Mouse (Mus musculus) CD4-positive, CD25-positive, alpha-beta regulatory T cell, adult 9 weeks (primary cell): ENCODE measurements around the gene Tlr3. TPM values are rescaled to one million over a fixed set of nuclear protein-coding genes. Genes with fewer than 3 reads are reported as not detected.

Experiments
- polyA plus RNA-seq: library from polyadenylated mRNA; unstranded; fragments of 100-300 nt; shearing (Covaris generic); gene quantifications from one replicate; pipeline ENCODE4 v1.2.1, GENCODE M21; 2017

Tlr3 gene
- 0.32 TPM for polyA plus RNA-seq

DNA sequence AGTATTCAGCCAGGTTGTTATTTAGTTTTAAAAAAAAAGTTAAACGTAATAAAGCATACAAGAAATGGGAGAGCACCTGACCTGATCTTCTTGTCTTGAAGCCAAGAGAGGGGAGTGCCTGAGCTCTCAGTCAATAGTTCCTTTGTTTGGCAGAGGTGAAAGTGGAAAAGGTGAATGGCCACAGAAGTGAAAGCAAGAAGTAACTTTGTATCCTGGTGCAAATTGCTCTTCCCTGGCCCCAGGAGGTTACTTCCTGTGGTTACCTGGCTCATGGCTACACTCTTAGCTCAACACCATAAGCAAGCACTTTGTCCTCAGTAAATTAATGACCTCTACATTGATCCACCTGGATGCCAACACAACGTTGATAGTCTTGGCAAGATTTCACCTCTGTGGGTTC is at the start of gene Tlr3:
Gene Tlr3, minus strand, starts transcription at position 199 of the 400 bp plus-strand sequence.

DNA sequence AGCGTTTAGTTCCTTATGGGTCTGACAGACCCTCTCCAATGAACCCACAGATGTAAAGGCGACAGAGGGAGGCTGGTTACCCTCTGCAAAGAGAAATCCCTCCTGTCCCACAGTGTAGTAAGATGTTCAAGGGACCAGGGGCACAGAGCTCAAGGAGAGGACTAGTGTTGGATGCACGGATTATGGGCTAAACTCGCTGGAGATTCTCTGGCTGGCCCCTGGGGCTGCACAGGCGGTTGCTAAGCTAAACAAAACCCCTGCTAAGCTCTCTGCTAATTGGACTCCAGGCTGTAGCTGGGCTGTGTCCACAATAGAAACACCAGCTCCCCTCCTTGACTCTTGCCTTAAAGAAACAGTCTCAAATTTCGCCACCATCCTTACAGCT is 28.9 kb downstream of the Tlr3 start, which contains the start of gene Fam149a:
Gene Fam149a, minus strand, starts transcription at position 329 of the 385 bp plus-strand sequence.

Other genes with a start within 250 kb of the Tlr3 start
- not detected for gene F11, start 149.0 kb downstream of the Tlr3 start, polyA plus RNA-seq
- 0.12 TPM for gene Klkb1, start 116.2 kb downstream of the Tlr3 start, polyA plus RNA-seq
- not detected for gene Gm45753, start 102.6 kb downstream of the Tlr3 start, polyA plus RNA-seq
- gene Cyp4v3, start 77.9 kb downstream of the Tlr3 start, polyA plus RNA-seq: 20.2 TPM
- gene Fam149a, start 28.8 kb downstream of the Tlr3 start, polyA plus RNA-seq: not detected
- 0.22 TPM for gene Sorbs2, start 96.7 kb upstream of the Tlr3 start, polyA plus RNA-seq